Mouse (Mus musculus) adrenal gland, adult (tissue): Measurements from ENCODE around the gene Vcan.
"Not testable (repeated sequence)": the region's sequence is repeated elsewhere in the genome, so short reads cannot be mapped to it uniquely, and the experiment has no call there.

Experiments used
- DNase-seq, 2 experiments: peaks; one replicate each; pipeline ENCODE4 v3.0.0; 2022 to 2023; ENCODE audit warnings: low spot score in 1 of 2; ENCODE audit not compliant: inconsistent age in 2 of 2

Gene Vcan

GRCm38 (mm10) chr13:89741766-89742685 is at the start of gene Vcan:
Vcan (minus strand) TSS chr13:89742509.
- peak; percentile 7 to 60 for DNase-seq

DNA sequence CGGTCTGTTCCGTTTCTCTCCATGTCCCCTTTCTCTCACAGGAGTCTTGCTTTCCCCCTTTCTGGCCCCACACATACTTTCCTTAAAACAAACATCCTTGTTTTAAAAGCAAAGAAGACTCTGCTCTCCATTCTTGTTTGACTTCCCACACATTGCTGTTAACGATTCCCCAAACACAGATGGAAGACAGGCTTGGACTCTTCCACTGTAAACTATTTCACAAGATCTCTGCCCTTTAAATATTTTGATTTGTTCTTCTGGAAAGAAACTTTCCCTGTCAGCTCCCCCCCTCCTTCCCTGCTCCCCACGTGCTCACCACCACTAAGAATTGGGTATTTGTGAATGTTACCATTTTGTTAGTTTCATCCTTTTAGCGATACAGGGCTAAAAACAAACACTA is 49.2 kb upstream of the Vcan start:
- DNase-seq: no peak

- no peak for DNase-seq
Observed at GRCm38 (mm10) chr13:89782886-89783285, 40.6 kb upstream of the Vcan start.

DNA sequence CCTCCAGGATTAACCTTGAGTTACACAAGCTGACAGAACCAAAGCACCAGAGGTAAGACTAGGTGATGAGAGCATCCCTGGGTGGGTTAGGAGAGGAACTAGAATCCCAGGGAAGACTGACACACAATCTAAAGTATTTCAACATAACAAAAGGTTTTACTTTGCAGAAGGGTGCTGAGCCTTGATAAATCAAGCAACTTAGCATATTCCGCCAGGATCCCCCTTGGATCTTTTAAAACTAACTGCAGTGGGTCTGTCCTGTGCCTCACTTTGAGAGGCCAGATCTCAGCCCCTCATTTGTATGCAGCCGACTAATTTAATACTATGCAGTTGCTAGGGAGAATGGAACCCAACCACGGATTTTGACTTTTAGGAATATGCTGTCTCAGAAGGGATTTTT is 38.0 kb upstream of the Vcan start:
- no peak for DNase-seq

DNA sequence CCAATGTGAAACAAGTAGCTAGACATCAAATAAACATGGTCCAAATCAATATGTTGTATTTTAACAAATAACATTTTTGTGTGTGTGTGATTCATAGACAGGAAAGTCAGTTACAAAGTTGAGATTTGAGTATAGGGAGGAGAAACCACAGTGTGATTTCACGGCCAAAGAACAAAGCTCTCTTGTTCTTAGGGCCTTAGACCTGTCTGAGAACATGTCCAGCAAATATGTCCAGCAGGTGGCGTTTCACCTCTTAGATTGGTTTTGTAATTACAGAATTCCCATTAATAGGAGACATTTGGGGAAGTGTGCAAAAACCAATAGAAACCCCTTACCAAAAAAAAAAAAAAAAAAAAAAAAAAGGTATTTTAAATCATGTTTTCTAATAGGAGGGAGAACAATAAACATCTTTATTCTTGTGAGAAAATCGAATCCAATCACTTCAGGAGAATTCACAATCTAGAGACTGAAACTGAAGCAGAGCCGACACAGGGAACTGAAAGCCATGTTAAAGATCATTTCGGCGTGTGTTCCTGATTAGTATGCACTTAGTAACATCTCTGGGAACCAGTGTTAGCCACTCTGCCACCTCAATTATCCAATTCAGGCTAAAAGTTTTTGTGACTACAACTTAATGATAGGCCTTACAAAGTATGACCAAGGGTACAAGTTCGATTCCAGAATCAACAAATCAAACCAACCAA is 37.1 kb upstream of the Vcan start:
- peak; percentile 12 to 85 for DNase-seq

DNA sequence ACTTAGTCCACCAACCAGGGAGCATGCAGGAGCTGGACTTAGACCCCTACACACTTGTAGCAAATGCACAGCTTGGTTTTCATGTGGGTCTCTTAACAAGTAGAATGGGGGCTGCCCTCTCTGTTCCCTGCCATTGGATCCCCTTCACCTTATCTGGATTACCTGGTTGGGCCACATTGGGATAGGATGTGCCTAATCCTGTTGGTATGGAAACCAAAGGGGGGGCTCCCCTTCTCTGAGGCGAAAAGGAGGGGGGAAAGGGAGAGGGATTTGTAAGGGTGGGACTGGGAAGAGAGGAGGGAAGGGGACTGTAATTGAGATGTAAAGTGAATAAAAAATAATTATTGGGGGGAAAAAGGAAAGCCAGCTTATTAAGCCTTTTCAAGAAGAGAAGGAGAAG is 35.5 kb upstream of the Vcan start:
- peak in 1 of 2 experiments; percentile 26 for DNase-seq

DNA sequence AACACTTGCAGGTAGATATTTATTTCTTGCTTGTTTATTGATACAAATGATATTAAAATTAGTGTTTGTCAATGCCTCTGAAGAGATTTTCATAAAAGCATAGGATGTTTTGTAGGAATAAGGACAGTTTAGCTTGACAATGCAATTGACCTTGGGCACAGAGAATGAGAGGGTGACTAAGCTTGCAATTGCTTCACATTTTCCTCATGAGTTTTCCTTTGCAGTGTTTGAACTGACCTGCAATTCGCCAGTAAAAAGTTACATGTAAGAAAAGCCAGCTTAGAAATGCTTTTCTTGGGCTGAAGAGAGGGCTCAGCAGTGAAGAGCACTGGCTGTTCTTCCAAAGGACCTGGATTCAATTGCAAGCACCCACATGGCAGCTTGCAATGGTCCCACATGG is 34.8 kb upstream of the Vcan start:
- DNase-seq: peak in 1 of 2 experiments; percentile 74

DNA sequence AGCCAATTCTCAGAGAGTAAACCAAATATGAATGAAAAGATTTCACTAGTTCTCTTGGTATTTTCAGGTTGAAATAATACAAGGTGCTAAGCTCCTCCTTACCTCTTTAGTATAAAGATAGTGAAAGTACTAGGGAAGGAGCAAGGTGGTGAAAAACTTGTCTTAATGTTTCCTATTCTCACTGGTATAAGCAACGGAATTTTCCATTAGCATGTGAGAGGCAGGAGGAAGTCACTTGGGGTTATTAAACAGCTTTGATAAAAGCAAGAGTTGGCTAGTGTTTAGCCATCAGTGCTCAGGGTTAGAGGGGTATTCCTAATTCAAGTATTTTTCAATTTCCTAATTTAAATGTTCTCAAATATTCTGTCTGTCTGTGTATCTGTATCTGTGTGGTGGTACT is 24.2 kb upstream of the Vcan start:
- DNase-seq: no peak

DNA sequence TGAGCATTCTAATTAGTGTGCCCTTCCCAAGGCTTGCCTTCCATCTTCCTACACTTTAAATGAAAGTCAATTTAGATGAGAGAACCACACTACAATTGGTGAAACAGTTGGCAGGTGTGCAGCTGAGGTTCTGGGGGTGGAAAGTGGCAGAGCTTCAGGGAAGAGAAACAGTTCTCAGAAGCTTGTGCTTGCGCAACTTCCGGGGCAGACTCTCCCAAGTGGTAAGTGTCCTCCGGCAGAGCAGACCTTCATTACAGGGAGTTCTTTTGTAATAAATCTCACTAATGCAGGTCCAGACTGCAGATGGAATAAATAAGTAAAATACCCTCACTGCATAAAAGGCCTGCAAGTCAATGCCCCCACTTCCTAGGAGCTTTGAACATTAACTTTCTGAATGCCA is 23.7 kb upstream of the Vcan start:
- peak in 1 of 2 experiments; percentile 28 for DNase-seq

GRCm38 (mm10) chr13:89762339-89762738 is 20.0 kb upstream of the Vcan start:
- DNase-seq: no peak

DNA sequence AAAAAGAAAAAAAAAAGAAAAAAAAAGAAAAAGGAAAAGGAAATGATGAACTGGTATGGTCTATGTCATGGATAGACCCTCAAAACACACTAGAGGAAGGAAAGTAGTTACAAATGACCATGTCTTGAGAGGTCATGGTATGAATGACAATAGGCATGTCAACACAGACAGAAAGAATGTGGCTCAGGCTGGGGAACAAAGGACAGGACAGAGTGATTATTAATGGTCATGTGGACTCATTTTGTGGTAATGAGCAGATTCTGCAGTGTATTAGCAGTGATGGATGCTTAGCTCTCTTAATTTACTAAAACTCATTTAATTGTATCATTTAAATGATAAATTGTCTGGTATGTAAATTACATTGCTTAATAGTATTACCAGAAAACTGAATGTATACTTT is 14.0 kb upstream of the Vcan start:
- DNase-seq: no peak

GRCm38 (mm10) chr13:89750562-89750961 is 8.3 kb upstream of the Vcan start:
- DNase-seq: not testable (repeated sequence)

GRCm38 (mm10) chr13:89743201-89743600 is 892 bp upstream of the Vcan start:
- no peak for DNase-seq

DNA sequence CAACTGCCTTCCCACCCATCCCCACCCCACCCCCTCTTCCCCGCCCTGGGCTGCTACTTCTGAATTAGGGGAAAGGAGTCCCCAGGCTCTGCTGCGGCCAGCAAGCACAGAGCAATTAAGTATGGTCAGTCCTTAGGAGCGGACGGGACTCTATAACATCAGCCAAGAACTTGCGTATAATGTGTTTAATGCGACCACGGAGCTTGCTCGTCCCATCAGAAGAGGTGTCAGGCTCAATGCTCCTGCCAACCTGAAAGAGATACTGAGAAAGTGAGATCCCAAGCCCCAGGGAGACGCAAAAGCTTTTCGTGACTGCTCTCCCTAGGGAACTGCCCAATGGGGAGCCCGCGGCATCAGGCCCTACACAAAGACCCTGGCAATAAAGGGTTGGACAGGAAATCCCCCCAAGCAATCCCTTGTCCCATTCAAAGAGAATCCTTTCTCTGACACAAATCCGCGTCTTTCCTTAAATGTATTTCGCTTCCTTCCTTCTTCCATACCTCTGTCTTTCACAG is 434 bp upstream of the Vcan start:
- DNase-seq: no peak

DNA sequence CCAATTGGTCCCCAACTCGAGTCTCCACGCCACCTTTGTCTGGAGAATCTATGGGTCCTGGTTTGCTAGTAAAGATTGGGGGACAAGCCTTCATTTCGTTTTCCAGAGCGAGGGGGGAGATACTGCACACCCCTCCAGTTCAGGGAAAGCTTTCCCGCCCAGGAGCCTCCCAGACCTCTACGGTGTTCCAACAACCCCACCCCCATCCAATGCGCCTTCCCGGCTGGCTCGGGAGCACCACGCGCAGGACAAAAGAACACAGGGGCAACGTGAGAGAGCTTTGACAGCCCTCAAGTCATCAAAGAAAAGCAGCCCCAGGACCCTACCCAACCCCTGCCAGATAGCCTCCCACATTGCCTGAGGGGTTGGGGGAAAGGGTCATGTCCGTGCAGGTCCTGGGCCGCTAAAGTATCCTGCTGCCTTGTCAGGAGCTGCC is 1.2 kb downstream of the Vcan start:
- DNase-seq: peak in 1 of 2 experiments; percentile 8

DNA sequence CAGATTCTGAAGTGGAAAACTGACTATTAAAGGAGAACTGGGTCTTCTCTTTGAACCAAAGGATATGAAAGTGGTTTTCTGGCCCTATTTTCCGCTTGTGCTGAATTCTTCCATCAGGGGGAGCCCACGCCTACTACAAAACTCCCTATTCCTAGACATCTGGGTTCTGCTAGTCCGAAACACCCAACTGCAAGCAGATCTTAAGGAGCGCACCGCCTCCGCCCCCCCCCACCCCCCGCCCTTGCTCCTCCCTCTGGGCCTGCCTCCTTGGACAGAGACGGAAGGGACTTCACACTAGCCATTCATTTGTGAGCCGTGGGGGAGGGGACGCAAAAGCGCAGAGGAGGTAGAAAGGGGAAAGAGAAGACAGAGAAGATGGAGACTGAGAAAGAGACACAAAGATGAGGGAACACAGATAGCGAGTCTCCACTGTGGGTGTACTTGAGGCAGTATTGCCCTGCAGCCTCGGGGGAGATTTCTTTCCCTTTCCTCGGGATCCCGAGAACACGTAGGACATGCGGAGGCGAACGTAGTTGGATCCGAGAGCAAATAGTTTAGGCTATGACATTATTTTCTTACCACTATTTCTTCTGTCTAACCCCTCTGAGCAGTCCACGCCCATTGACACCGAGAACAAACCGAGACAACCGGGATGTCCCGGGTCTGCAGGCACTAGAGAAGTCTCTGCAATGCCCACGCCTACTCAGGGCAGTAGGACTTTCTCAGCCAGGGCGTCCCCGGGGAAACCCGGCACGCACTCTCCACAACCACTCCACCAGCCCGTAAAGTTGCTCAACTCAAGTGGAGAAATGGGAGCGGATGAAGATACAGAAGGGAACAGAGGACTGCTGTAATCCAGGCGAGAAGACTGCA is 1.8 kb downstream of the Vcan start:
- DNase-seq: peak; percentile 60 to 91

- DNase-seq: no peak
Observed at GRCm38 (mm10) chr13:89739696-89740242, 2.5 kb downstream of the Vcan start.

DNA sequence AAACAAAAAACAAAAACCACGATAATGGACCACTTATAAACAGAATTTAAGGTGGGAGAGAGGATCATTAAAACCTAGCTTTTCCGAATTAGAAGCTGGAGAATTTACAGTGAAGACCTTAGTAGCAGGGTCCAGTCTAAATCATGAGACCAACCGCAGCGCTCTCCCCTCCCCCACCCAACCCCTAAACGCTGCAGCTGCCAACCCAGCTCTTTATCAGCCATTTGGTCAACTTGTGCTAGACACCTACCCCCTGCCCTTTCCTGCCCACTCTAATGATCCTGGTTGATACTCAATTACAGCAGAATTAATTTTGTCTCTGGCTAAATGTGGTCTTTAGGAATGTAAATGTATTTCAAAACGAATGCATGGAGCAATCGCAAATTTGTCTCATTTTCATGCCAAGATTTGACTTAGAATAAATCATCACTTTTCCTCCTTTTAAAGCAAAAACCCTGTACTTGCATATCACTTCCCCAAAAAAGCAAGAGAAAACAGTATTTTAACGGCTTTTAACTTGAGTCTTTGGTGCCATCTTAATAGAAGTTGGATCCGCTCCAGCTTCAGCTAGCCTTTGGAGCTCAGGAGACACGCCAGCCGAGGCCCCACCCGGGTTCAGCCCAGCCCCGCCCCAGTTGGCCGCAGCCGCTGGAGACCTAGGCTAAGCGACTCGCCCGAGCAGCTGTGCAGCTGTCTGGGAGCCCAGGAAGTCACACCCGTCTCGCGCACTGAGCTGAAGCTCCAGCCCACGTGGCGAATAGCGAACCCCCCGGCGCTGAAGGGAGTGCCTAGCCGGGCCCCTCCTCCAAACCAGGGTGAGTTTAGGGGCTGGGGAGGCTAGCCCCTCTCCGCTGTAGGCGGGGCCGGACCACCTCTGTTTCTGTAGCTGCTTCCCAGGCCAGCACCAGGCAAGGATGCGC is 3.3 kb downstream of the Vcan start:
- peak; percentile 69 to 92 for DNase-seq

GRCm38 (mm10) chr13:89738275-89738674 is 4.0 kb downstream of the Vcan start:
- no peak for DNase-seq

DNA sequence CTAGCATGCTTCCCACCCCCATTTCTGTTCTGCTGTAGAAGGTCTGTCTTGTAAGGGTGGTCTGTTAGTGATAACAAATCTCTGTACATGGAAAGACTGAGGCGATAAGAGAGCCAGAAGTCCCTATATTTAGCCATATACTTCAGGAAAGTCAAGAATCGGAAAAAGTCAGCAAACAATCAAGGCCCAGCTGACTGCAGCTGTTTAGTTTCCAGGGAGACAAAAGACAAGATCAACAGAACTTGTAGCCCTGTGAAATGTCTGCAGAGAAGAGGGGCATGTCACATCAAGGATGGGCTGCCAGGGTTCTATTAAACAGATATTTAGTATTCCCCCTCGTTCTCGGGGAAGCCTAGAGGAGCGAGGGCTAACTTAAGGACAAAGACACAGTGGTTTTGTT is 7.2 kb downstream of the Vcan start:
- DNase-seq: no peak
